Mouse (Mus musculus) intestine, embryonic 16.5 days (tissue): Measurements from ENCODE around the gene Fbxo11. TPM values are rescaled to one million over a fixed set of nuclear protein-coding genes. Genes with fewer than 3 reads are reported as not detected.
"Not testable (repeated sequence)": the region's sequence is repeated elsewhere in the genome, so short reads cannot be mapped to it uniquely, and the experiment has no call there.

Source experiments
- ATAC-seq: fragments of 200-750 bp; cut with Nextera tagmentation; 2 replicates; pipeline ENCODE4 v1.8.0; 2017; ENCODE audit warnings: moderate TSS enrichment, moderate library complexity
- H3K27ac ChIP-seq: fragments of 300-500 bp; sonication (generic); 2 replicates; pipeline ENCODE4 v1.5.1; 2014; ENCODE audit warnings: mild to moderate bottlenecking, low read length
- H3K27me3 ChIP-seq: fragments of 300-500 bp; sonication (generic); replicated peaks from 2 replicates; pipeline ENCODE4 v1.6.1; 2014; ENCODE audit warnings: low read length, control low read depth, mixed read lengths; ENCODE audit not compliant: control insufficient read depth, insufficient read depth
- H3K36me3 ChIP-seq: fragments of 300-500 bp; sonication (generic); 2 replicates; pipeline ENCODE4 v1.6.1; 2014; ENCODE audit warnings: low read length, control low read depth; ENCODE audit not compliant: control insufficient read depth, insufficient read depth
- H3K4me1 ChIP-seq: fragments of 300-500 bp; sonication (generic); 2 replicates; pipeline ENCODE4 v1.6.1; 2014; ENCODE audit warnings: low read length, control low read depth, mixed read lengths; ENCODE audit not compliant: control insufficient read depth, insufficient read depth
- H3K4me2 ChIP-seq: fragments of 300-500 bp; sonication (generic); 2 replicates; pipeline ENCODE4 v1.6.1; 2014; ENCODE audit warnings: low read depth, low read length, control low read depth
- H3K4me3 ChIP-seq: fragments of 300-500 bp; sonication (generic); 2 replicates; pipeline ENCODE4 v1.5.1; 2014; ENCODE audit warnings: mild to moderate bottlenecking, low read length
- H3K9ac ChIP-seq: fragments of 300-500 bp; sonication (generic); 2 replicates; pipeline ENCODE4 v1.6.1; 2014; ENCODE audit warnings: low read depth, low read length
- H3K9me3 ChIP-seq: fragments of 300-500 bp; sonication (generic); 2 replicates; pipeline ENCODE4 v1.6.1; 2016; ENCODE audit warnings: low read length, control low read depth; ENCODE audit not compliant: control insufficient read depth
- WGBS: fragments of 180-500 bp; shearing (Covaris S2); extraction: QIAGEN DNeasy Blood & Tissue Kit; methylation state at CpG from one replicate; pipeline ENCODE4 v1.1.7; 2014; 5-methylcytosine and 5-hydroxymethylcytosine counted together
- polyA plus RNA-seq: library from polyadenylated mRNA; unstranded; fragments of >200 nt; fragmentation: Nextera tagmentation; extraction: Ambion mirVana; gene quantifications from 2 replicates; pipeline ENCODE4 v1.2.1, GENCODE M21; 2015

Gene Fbxo11
- polyA plus RNA-seq, 1 experiment from 2014 or later, result 8.0 TPM

DNA sequence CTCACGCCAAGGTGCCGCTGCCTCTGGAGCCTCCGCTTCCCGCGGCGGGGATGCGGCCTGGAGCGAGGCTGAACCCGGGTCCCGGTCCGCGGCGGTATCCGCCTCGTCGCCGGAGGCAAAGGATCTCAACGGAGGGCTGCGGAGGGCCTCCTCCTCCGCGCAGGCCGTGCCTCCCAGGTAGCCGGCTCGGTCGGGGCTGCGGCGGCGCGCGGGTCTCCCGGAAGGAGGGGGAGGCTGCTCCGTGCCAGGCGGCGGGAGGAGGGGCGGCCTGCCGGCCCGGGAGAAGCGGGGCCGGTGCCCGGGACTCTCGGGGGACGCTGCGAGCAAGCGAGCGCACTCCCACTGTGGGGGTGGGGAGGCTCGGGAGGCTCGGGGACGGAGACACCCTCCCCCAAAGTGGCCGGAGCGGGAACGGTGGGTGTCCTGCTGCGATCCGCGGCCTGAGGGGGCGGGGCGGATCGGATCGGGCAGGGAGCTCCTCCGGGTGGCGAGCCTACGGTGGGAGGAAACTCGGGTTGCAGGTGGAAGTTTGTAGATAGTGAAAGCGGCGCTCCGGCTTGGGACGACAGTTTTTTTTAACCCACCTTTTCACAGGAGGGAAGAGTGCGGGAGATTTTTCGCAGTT, 89.8 kb downstream of the Fbxo11 start:
- Histone ChIP-seq H3K27me3 (no peaks in the 10 kb centered on the region), H3K9ac (peak overlapping the region; percentile 90), H3K4me2 (peak overlapping the region; percentile 65), H3K36me3 (no peaks in the 10 kb centered on the region; the same call in 1 of the 2 replicates), H3K9me3 (no peaks in the 10 kb centered on the region), H3K27ac (peak overlapping the region; percentile 89), H3K4me1 (peaks cover 13% of the 10 kb centered on the region), H3K4me3 (peak overlapping the region; percentile 97)
- under 1% methylated on average over 58 of the region's 68 CpGs for WGBS
- peak; percentile 75 for ATAC-seq

GRCm38 (mm10) chr17:87974629-87975228, 90.4 kb downstream of the Fbxo11 start, which contains the start of gene Msh6:
TSS of gene Msh6 (plus strand) at chr17:87975062.
- peak; percentile 98 for ATAC-seq
- no peaks in the 10 kb centered on the region for H3K27me3 ChIP-seq
- under 1% methylated on average over 49 of the region's 63 CpGs for WGBS

GRCm38 (mm10) chr17:87973261-87974167, 91.6 kb downstream of the Fbxo11 start:
- no peak for ATAC-seq
- H3K27ac ChIP-seq, result no peak overlapping the region
- H3K36me3 ChIP-seq, result no peaks in the 10 kb centered on the region; the same call in 1 of the 2 replicates
- H3K9me3 ChIP-seq, result no peaks in the 10 kb centered on the region
- peaks cover 13% of the 10 kb centered on the region for H3K4me1 ChIP-seq
- no peak overlapping the region for H3K4me3 ChIP-seq
- WGBS, result 70% methylated on average over 10 of the region's 10 CpGs
- peak overlapping the region; percentile 68; the same call in 1 of the 2 replicates for H3K4me2 ChIP-seq
- no peak overlapping the region for H3K9ac ChIP-seq
- no peaks in the 10 kb centered on the region for H3K27me3 ChIP-seq

More at GRCm38 (mm10) chr17:87974629-87975228, 90.4 kb downstream of the Fbxo11 start, which contains the start of gene Msh6:
- Histone ChIP-seq H3K9me3 (no peaks in the 10 kb centered on the region), H3K36me3 (no peaks in the 10 kb centered on the region; the same call in 1 of the 2 replicates), H3K4me2 (peak within 1 kb of the TSS; percentile 68), H3K9ac (peak within 1 kb of the TSS; percentile 90), H3K4me3 (peak within 1 kb of the TSS; percentile 97), H3K27ac (peak within 1 kb of the TSS; percentile 89), H3K4me1 (peaks cover 13% of the 10 kb centered on the region)

GRCm38 (mm10) chr17:87972856-87973255, 92.2 kb downstream of the Fbxo11 start:
- Histone ChIP-seq H3K9me3 (no peaks in the 10 kb centered on the region), H3K4me2 (no peak overlapping the region), H3K27ac (no peak overlapping the region), H3K27me3 (no peaks in the 10 kb centered on the region), H3K9ac (no peak overlapping the region), H3K36me3 (no peaks in the 10 kb centered on the region; the same call in 1 of the 2 replicates), H3K4me3 (no peak overlapping the region), H3K4me1 (peaks cover 9% of the 10 kb centered on the region; the same call in 1 of the 2 replicates)
- ATAC-seq, result no peak
- 51% methylated on average over 5 of the region's 5 CpGs for WGBS

DNA sequence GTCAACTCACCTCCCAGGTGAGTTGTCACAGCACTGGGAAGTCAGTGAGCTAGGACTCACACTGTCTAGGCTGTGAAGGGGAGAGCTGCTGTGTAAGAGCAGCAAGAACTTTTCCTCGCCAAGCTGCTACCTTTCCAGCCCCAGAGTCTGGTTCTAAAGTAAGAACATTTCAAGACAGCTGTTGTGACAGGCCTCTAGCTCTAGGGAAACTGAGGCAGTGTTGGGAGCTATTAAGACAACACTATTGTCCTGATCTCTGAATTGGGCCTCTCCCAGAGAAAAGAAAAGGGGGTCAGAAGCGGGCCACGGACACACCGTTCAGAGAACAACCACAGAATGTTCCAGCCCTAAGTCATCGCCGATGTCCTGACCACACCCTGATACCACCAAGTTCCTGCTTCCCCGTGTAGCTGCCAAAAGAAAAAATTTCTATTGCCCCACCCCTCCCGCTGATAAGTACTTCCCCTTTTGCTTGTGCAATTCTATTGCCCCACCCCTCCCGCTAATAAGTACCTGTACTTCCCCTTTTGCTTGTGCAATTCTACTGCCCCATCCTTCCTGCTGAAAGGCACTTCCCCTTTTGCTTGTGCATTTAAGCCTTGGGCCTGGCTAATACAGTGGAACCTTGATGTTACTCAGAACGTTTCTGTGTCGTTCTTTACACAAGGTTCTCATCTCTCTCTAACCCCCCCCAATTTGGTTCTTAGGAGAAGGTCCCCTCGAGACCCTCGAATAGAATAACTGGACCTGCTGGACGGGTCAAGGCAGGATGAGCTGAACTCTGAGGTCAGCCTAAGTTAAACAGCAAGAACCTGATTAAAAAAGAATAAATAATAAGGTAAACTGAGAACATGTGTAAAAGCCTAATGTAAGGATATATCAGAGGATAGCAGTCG, 93.1 kb downstream of the Fbxo11 start:
- not testable (repeated sequence) for H3K4me3 ChIP-seq, H3K27me3 ChIP-seq, H3K4me2 ChIP-seq, ATAC-seq, H3K27ac ChIP-seq, H3K9ac ChIP-seq, H3K9me3 ChIP-seq, H3K36me3 ChIP-seq, H3K4me1 ChIP-seq
- WGBS, result 81% methylated on average over 15 of the region's 15 CpGs

DNA sequence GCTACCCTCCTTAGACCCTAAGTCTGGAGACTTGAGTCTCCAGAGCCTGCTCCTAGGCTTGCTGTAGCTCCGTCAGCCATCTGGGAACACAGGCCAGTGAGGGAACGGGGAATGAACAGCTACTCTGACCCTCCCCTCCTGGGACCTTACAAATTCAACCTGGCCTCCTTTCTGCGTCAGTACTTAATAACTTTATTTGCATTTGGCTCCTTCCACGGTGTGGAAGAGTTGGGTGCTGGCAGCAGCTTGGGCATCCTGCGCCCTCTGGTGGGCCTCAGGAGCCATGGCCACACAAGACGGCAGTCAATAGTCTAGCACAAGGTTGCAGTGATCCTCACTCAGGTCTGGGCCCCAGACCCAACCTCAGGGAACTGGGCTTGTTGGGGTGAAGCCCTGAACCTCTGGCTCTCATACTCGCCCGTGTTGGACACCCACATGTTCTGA, 96.6 kb downstream of the Fbxo11 start:
- not testable (repeated sequence) for H3K4me2 ChIP-seq, H3K9me3 ChIP-seq, H3K27me3 ChIP-seq, H3K36me3 ChIP-seq, H3K9ac ChIP-seq, H3K4me3 ChIP-seq, H3K4me1 ChIP-seq, H3K27ac ChIP-seq
- ATAC-seq, result peak; percentile 80
- WGBS, result 39% methylated on average over 6 of the region's 8 CpGs

GRCm38 (mm10) chr17:87963081-87964075, 101.7 kb downstream of the Fbxo11 start:
- Histone ChIP-seq H3K36me3 (no peaks in the 10 kb centered on the region), H3K27me3 (no peaks in the 10 kb centered on the region), H3K4me2 (no peak overlapping the region), H3K27ac (no peak overlapping the region), H3K4me3 (no peak overlapping the region), H3K9me3 (no peaks in the 10 kb centered on the region), H3K4me1 (no peaks in the 10 kb centered on the region), H3K9ac (no peak overlapping the region)
- 90% methylated on average over 13 of the region's 14 CpGs for WGBS
- no peak for ATAC-seq

- H3K36me3 ChIP-seq, result not testable (repeated sequence)
Measured at GRCm38 (mm10) chr17:87959931-87960330, 105.2 kb downstream of the Fbxo11 start.

More at GRCm38 (mm10) chr17:87959931-87960330, 105.2 kb downstream of the Fbxo11 start:
- 88% methylated on average over 5 of the region's 5 CpGs for WGBS
- H3K4me3 ChIP-seq, H3K27me3 ChIP-seq, H3K4me1 ChIP-seq, H3K27ac ChIP-seq, H3K4me2 ChIP-seq, H3K9me3 ChIP-seq, ATAC-seq, H3K9ac ChIP-seq: not testable (repeated sequence)
